Mouse (Mus musculus) midbrain, embryonic 14.5 days (tissue): ENCODE results near the gene Fn1. TPM values are rescaled to one million over a fixed set of nuclear protein-coding genes. Genes with fewer than 3 reads are reported as not detected.

ENCODE experiments used
- ATAC-seq: fragments of 200-750 bp; cut with Nextera tagmentation; 2 replicates; pipeline ENCODE4 v1.8.0; 2017; ENCODE audit warnings: moderate number of reproducible peaks, moderate library complexity; ENCODE audit not compliant: low FRiP score, low TSS enrichment
- DNase-seq: peaks from one replicate; pipeline ENCODE4 v3.0.0-alpha.2; 2015
- H3K27ac ChIP-seq: fragments of 300-500 bp; sonication (generic); replicated peaks from 2 replicates; pipeline ENCODE4 v1.5.1; 2014; ENCODE audit warnings: mild to moderate bottlenecking, low read depth, low read length, moderate library complexity
- H3K27me3 ChIP-seq: fragments of 300-500 bp; sonication (generic); 2 replicates; pipeline ENCODE4 v1.6.1; 2014; ENCODE audit warnings: low read length, control low read depth, mixed read lengths; ENCODE audit not compliant: control insufficient read depth, insufficient read depth
- H3K36me3 ChIP-seq: fragments of 300-500 bp; sonication (generic); 2 replicates; pipeline ENCODE4 v1.6.1; 2014; ENCODE audit warnings: low read length, control low read depth; ENCODE audit not compliant: control insufficient read depth, insufficient read depth
- H3K4me1 ChIP-seq: fragments of 300-500 bp; sonication (generic); 2 replicates; pipeline ENCODE4 v1.6.1; 2014; ENCODE audit warnings: mild to moderate bottlenecking, antibody characterized with exemption, low read length, control low read depth; ENCODE audit not compliant: control insufficient read depth, insufficient read depth
- H3K4me2 ChIP-seq: fragments of 300-500 bp; sonication (generic); 2 replicates; pipeline ENCODE4 v1.6.1; 2014; ENCODE audit warnings: mild to moderate bottlenecking, low read length, moderate library complexity
- H3K4me3 ChIP-seq: fragments of 300-500 bp; sonication (generic); replicated peaks from 2 replicates; pipeline ENCODE4 v1.5.1; 2014; ENCODE audit warnings: low read depth, low read length
- H3K9ac ChIP-seq: fragments of 300-500 bp; sonication (generic); replicated peaks from 2 replicates; pipeline ENCODE4 v1.6.1; 2014; ENCODE audit warnings: mild to moderate bottlenecking, low read length, moderate library complexity
- H3K9me3 ChIP-seq: fragments of 300-500 bp; sonication (generic); 2 replicates; pipeline ENCODE4 v1.6.1; 2016; ENCODE audit warnings: low read length, control low read depth, mixed read lengths; ENCODE audit not compliant: control insufficient read depth
- WGBS: fragments of 180-500 bp; shearing (Covaris S2); extraction: QIAGEN DNeasy Blood & Tissue Kit; methylation state at CpG from one replicate; pipeline ENCODE4 v1.1.7; 2014; 5-methylcytosine and 5-hydroxymethylcytosine counted together
- polyA plus RNA-seq: library from polyadenylated mRNA; unstranded; fragments of >200 nt; fragmentation: Nextera tagmentation; extraction: Ambion mirVana; gene quantifications from 2 replicates; pipeline ENCODE4 v1.2.1, GENCODE M21; 2014

Gene Fn1
- polyA plus RNA-seq, 1 experiment from 2014 or later: 33.0 TPM

DNA sequence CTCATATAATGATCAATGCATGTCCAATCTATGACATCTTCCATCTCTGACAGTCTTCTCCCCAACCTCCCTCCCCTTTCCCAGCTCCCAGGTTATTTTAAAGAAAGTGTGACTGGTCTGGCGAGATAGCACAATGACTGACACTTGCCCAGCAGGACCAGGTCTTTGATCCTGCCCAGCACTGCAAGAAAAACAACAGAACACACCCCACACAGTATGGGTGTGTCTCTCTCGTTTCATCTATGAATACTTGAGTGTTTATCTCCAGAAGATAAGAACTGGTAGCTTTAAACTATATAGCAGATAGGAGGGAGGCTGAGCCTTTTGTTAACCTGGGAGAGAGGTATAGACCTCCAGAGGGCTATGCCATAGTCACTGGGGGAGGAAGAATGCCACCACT is 28.3 kb upstream of the Fn1 start:
- H3K36me3 ChIP-seq: no peaks in the 10 kb centered on the region
- ATAC-seq: no peak
- no peaks in the 10 kb centered on the region for H3K27me3 ChIP-seq
- H3K4me2 ChIP-seq: no peak overlapping the region
- H3K27ac ChIP-seq: no peak overlapping the region
- H3K9ac ChIP-seq: no peak overlapping the region
- no peak overlapping the region for H3K4me3 ChIP-seq
- 23% methylated on average over 2 of the region's 2 CpGs for WGBS
- no peak for DNase-seq
- H3K4me1 ChIP-seq: no peaks in the 10 kb centered on the region
- H3K9me3 ChIP-seq: no peaks in the 10 kb centered on the region

DNA sequence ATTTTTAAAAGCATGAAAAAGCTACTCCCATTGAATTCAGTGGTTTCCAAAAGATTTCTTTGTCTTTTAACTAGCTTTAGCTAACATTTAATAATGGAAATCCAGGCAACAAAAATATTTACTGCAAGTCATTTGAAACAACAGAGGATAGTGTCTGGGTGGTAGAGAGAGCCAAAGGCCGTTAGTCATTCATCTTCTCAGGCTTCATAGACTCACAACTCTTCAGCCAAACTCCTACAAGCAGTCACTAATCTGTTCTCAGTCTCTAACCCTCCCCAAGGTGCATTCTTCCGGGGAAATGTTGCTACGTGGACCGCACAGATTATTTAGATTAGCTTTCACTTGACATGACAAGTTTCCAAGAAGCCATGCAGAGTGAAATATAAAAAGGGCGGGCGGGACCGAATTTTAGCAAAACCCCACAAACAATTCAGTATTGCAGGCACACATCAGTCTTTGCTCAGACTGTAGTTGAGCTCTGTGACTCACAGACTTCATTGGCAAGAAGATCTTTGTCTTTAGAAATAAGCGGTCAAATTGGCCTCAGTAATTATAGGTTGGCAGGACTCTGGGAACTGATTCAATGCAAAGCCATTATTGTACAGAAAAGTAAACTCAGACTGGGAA is 27.2 kb upstream of the Fn1 start:
- no peaks in the 10 kb centered on the region for H3K4me1 ChIP-seq
- WGBS: 78% methylated on average over 8 of the region's 8 CpGs
- H3K9me3 ChIP-seq: no peaks in the 10 kb centered on the region
- H3K27me3 ChIP-seq: no peaks in the 10 kb centered on the region
- no peaks in the 10 kb centered on the region for H3K36me3 ChIP-seq
- no peak for ATAC-seq
- no peak for DNase-seq
- H3K9ac ChIP-seq: no peak overlapping the region
- no peak overlapping the region for H3K4me2 ChIP-seq
- H3K4me3 ChIP-seq: no peak overlapping the region
- H3K27ac ChIP-seq: no peak overlapping the region

GRCm38 (mm10) chr1:71675420-71675819 is 22.4 kb upstream of the Fn1 start:
- H3K9me3 ChIP-seq: no peaks in the 10 kb centered on the region
- WGBS: 62% methylated on average over 2 of the region's 2 CpGs
- 0 out of 2 replicates have a peak, but pooled peaks cover 5% of the 10 kb centered on the region for H3K4me1 ChIP-seq
- no peaks in the 10 kb centered on the region for H3K27me3 ChIP-seq
- no peak overlapping the region for H3K4me2 ChIP-seq
- no peak overlapping the region for H3K27ac ChIP-seq
- H3K4me3 ChIP-seq: no peak overlapping the region
- ATAC-seq (no peak), DNase-seq (no peak)
- no peaks in the 10 kb centered on the region for H3K36me3 ChIP-seq
- H3K9ac ChIP-seq: no peak overlapping the region

DNA sequence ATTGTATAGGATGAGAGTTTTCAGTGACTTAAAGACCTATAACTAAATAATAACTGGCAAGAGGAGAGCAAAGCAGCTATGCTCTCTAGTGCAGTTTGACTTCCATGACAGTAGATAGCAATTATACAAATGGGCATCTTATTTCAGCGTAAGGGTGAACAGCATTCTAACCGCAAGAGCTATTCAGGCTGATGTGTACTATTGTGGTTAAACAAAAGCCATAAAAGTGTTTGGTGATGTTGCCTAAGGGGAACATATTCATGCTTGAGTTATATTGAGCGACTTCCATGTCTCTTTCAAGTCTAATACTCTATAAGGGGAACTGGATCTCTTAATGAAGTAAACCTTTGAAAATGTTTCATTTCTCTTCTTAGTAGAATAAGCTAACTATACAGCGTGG is 21.3 kb upstream of the Fn1 start:
- Histone ChIP-seq H3K4me2 (no peak overlapping the region), H3K9me3 (no peaks in the 10 kb centered on the region), H3K36me3 (no peaks in the 10 kb centered on the region), H3K27me3 (no peaks in the 10 kb centered on the region), H3K4me3 (no peak overlapping the region), H3K27ac (no peak overlapping the region), H3K4me1 (0 out of 2 replicates have a peak, but pooled peaks cover 5% of the 10 kb centered on the region), H3K9ac (no peak overlapping the region)
- ATAC-seq: no peak
- WGBS: 84% methylated on average over 4 of the region's 4 CpGs
- no peak for DNase-seq

- DNase-seq (peak; percentile 61), ATAC-seq (peak; percentile 60; the same call in 1 of the 2 replicates)
- no peaks in the 10 kb centered on the region for H3K36me3 ChIP-seq
- H3K27ac ChIP-seq: no peak overlapping the region
- H3K27me3 ChIP-seq: no peaks in the 10 kb centered on the region
- H3K9ac ChIP-seq: no peak overlapping the region
- no peaks in the 10 kb centered on the region for H3K9me3 ChIP-seq
- 0 out of 2 replicates have a peak, but pooled peaks cover 5% of the 10 kb centered on the region for H3K4me1 ChIP-seq
- WGBS: 0% methylated on average over 3 of the region's 3 CpGs
- H3K4me3 ChIP-seq: no peak overlapping the region
- H3K4me2 ChIP-seq: no peak overlapping the region
These were observed 20.5 kb upstream of the Fn1 start for GRCm38 (mm10) chr1:71673398-71673910.

- WGBS: 94% methylated on average over 3 of the region's 3 CpGs
- H3K4me1 ChIP-seq: 0 out of 2 replicates have a peak, but pooled peaks cover 5% of the 10 kb centered on the region
- H3K27ac ChIP-seq: no peak overlapping the region
- H3K27me3 ChIP-seq: no peaks in the 10 kb centered on the region
- no peaks in the 10 kb centered on the region for H3K36me3 ChIP-seq
- no peaks in the 10 kb centered on the region for H3K9me3 ChIP-seq
- H3K4me2 ChIP-seq: no peak overlapping the region
- H3K4me3 ChIP-seq: no peak overlapping the region
- ATAC-seq (no peak), DNase-seq (no peak)
- no peak overlapping the region for H3K9ac ChIP-seq
These were observed 19.3 kb upstream of the Fn1 start for GRCm38 (mm10) chr1:71672346-71672745.

GRCm38 (mm10) chr1:71663242-71663641 is 10.2 kb upstream of the Fn1 start:
- H3K36me3 ChIP-seq: no peaks in the 10 kb centered on the region
- H3K9me3 ChIP-seq: no peaks in the 10 kb centered on the region; the same call in 1 of the 2 replicates
- no peak for DNase-seq
- ATAC-seq: no peak
- no peak overlapping the region for H3K4me2 ChIP-seq
- no peaks in the 10 kb centered on the region for H3K27me3 ChIP-seq
- H3K4me3 ChIP-seq: no peak overlapping the region
- no peak overlapping the region for H3K9ac ChIP-seq
- H3K27ac ChIP-seq: no peak overlapping the region
- H3K4me1 ChIP-seq: no peaks in the 10 kb centered on the region
- WGBS: 92% methylated on average over 6 of the region's 6 CpGs

DNA sequence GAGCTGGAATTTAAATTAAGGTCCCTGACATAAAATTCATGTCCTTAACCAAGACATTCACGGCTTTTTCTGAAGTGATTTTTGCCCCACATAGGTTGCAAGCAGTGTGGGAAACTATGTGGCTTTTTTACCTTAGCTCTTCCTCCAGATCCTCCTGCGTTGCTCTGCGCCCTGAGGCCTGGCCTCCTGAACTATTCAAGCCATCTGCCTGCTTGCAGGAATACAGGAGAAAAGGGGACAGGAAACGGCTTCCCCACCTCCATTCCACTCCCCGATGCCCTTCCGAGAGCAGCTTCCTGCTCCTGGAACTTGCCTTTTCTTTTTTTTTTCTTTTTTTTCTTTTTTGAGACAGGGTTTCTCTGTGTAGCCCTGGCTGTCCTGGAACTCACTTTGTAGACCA is 5.6 kb upstream of the Fn1 start:
- H3K27me3 ChIP-seq: peaks cover 5% of the 10 kb centered on the region; the same call in 1 of the 2 replicates
- no peak overlapping the region for H3K4me2 ChIP-seq
- no peak overlapping the region for H3K27ac ChIP-seq
- 0 out of 2 replicates have a peak, but pooled peaks cover under 1% of the 10 kb centered on the region for H3K4me1 ChIP-seq
- DNase-seq (no peak), ATAC-seq (no peak)
- 88% methylated on average over 6 of the region's 6 CpGs for WGBS
- no peaks in the 10 kb centered on the region for H3K36me3 ChIP-seq
- H3K4me3 ChIP-seq: no peak overlapping the region
- no peak overlapping the region for H3K9ac ChIP-seq
- no peaks in the 10 kb centered on the region; the same call in 1 of the 2 replicates for H3K9me3 ChIP-seq

DNA sequence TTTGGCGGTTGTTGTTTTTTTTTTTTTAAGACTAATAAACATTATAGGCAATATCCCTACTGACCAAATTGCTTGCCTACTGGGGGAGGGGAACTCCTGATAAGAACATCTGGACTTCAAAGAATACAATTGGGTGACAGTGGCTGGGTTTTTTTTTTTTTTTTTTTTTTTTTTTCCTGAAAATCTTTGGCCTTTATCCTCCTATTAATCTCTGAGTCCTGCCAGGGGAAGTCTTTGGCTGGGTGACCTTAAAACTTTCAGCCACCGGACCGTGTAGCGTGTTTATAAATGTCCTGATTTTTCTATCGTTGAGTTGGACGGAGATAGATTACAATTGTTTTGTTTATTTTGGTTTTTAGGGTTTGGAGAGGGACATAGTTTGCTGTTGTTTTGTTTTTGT is 3.3 kb upstream of the Fn1 start:
- WGBS: 81% methylated on average over 6 of the region's 6 CpGs
- Histone ChIP-seq H3K9ac (no peak overlapping the region), H3K4me3 (no peak overlapping the region), H3K27ac (no peak overlapping the region), H3K36me3 (no peaks in the 10 kb centered on the region), H3K4me1 (0 out of 2 replicates have a peak, but pooled peaks cover 4% of the 10 kb centered on the region), H3K9me3 (no peaks in the 10 kb centered on the region), H3K27me3 (peaks cover 11% of the 10 kb centered on the region; the same call in 1 of the 2 replicates), H3K4me2 (no peak overlapping the region)
- DNase-seq (no peak), ATAC-seq (no peak)
